ENCODE assay signal across 19 mouse cellular contexts in the genomic region with DNA sequence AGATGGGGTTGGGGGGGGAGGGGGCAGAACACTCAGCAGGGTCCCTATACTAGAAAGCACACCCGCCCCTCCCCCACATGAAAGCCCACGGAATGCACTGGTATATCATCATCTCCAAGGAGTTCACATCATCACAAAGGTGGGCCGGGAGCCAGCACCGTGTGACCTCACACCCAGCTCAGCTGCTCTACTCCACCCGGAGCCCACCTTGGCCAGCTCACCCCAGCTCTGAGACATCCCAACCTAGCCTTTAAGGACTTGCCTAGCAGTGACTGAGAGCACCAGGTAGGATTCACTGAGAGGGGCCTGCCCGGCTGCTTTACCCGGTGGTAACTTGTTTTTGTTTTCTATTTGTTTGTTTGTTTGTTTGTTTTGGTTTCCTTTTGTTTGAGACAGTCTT. TPM values are rescaled to one million over a fixed set of nuclear protein-coding genes. Genes with fewer than 3 reads are reported as not detected.
"Had no signal": no experiment of that assay in that cellular context is flagged by ENCODE, and none has a peak within 500 bp of the region (broad histone marks: within the 10 kb centered on the region; RNA-seq: fewer than 3 reads in every experiment).

Gene Mmel1, plus strand, starts transcription at position 146 of the 400 bp plus-strand sequence.

- H3K36me3 ChIP-seq: liver, embryonic 15.5 days; lung, embryonic 15.5 days; midbrain, embryonic 13.5 days; stomach, embryonic 15.5 days had no signal

- H3K9ac ChIP-seq: liver, embryonic 15.5 days; liver, postnatal 0 days; lung, embryonic 15.5 days; midbrain, embryonic 13.5 days; stomach, embryonic 15.5 days had no signal

- H3K27ac ChIP-seq: liver, embryonic 15.5 days; lung, embryonic 15.5 days; macrophage; midbrain, embryonic 13.5 days; stomach, embryonic 15.5 days; stomach, postnatal 0 days had no signal

- H3K9me3 ChIP-seq: liver, embryonic 15.5 days; lung, embryonic 15.5 days; midbrain, embryonic 13.5 days; stomach, embryonic 15.5 days had no signal

- H3K4me2 ChIP-seq: liver, embryonic 15.5 days; lung, embryonic 15.5 days; midbrain, embryonic 11.5 days; midbrain, embryonic 13.5 days; stomach, embryonic 15.5 days had no signal

- H3K27me3 ChIP-seq: lung, embryonic 15.5 days had no signal

- ATAC-seq: liver, postnatal 0 days; lung, postnatal 0 days; midbrain, embryonic 13.5 days had no signal

- DNase-seq: liver, postnatal 0 days; lung, adult 2 months; lung, postnatal 14 days; lung, postnatal 36 days; right cerebral cortex, postnatal 14 days; thymus, adult 2 months; thymus, postnatal 25 days; thymus, postnatal 4 days had no signal

- H3K4me3 ChIP-seq: liver, embryonic 15.5 days; lung, embryonic 15.5 days; megakaryocyte, embryonic 14.5 days; midbrain, embryonic 13.5 days; stomach, embryonic 15.5 days had no signal

RNA-seq across cellular contexts. Expression of gene Mmel1, which starts in this region (rescaled TPM):
- total RNA-seq: megakaryocyte progenitor cell, adult 5-6 weeks; neutrophil, adult 5-6 weeks had no signal
- polyA plus RNA-seq: macrophage; stomach, postnatal 0 days had no signal
